Mouse (Mus musculus) liver, postnatal 0 days (tissue): ENCODE measurements around the gene Cfap74. TPM values are rescaled to one million over a fixed set of nuclear protein-coding genes. Genes with fewer than 3 reads are reported as not detected.

Experiments used
- ATAC-seq: fragments of 200-750 bp; cut with Nextera tagmentation; 2 replicates; pipeline ENCODE4 v1.8.0; 2017; ENCODE audit warnings: mild to moderate bottlenecking, moderate library complexity
- DNase-seq: peaks from one replicate; pipeline ENCODE4 v3.0.0-alpha.2; 2016
- H3K27ac ChIP-seq: fragments of 300-500 bp; sonication (generic); 2 replicates; pipeline ENCODE4 v1.5.1; 2014; ENCODE audit warnings: antibody characterized with exemption, moderate library complexity, mild to moderate bottlenecking, low read depth
- H3K27me3 ChIP-seq: fragments of 300-500 bp; sonication (generic); 2 replicates; pipeline ENCODE4 v1.6.1; 2014; ENCODE audit warnings: low read length, control low read depth, mixed read lengths; ENCODE audit not compliant: insufficient read depth
- H3K36me3 ChIP-seq: fragments of 300-500 bp; sonication (generic); replicated peaks from 2 replicates; pipeline ENCODE4 v1.6.1; 2014; ENCODE audit warnings: mild to moderate bottlenecking, control low read depth, low read length, moderate library complexity, mixed read lengths; ENCODE audit not compliant: insufficient read depth
- H3K4me1 ChIP-seq: fragments of 300-500 bp; sonication (generic); 2 replicates; pipeline ENCODE4 v1.6.1; 2014; ENCODE audit warnings: antibody characterized with exemption, mild to moderate bottlenecking, control low read depth; ENCODE audit not compliant: insufficient read depth
- H3K4me2 ChIP-seq: fragments of 300-500 bp; sonication (generic); 2 replicates; pipeline ENCODE4 v1.6.1; 2014; ENCODE audit warnings: low read depth, mild to moderate bottlenecking, low read length, moderate library complexity, mixed read lengths
- H3K4me3 ChIP-seq: fragments of 300-500 bp; sonication (generic); 2 replicates; pipeline ENCODE4 v1.5.1; 2014; ENCODE audit warnings: low read depth, low read length
- H3K9ac ChIP-seq: fragments of 300-500 bp; sonication (generic); replicated peaks from 2 replicates; pipeline ENCODE4 v1.6.1; 2014; ENCODE audit warnings: mild to moderate bottlenecking, moderate library complexity
- H3K9me3 ChIP-seq: fragments of 300-500 bp; sonication (generic); 2 replicates; pipeline ENCODE4 v1.6.1; 2016; ENCODE audit warnings: mild to moderate bottlenecking, control low read depth, low read length, mixed read lengths
- CTCF ChIP-seq: sonication (generic); IDR thresholded peaks from 2 replicates; pipeline ENCODE4 v1.5.1; 2016; ENCODE audit warnings: antibody characterized with exemption, low read depth
- EP300 ChIP-seq: IDR thresholded peaks from 2 replicates; pipeline ENCODE4 v1.6.1; 2016; ENCODE audit warnings: antibody characterized with exemption, low read depth, mild to moderate bottlenecking
- WGBS: fragments of 180-500 bp; shearing (Covaris S2); extraction: QIAGEN DNeasy Blood & Tissue Kit; methylation state at CpG from one replicate; pipeline ENCODE4 v1.1.7; 2014; ENCODE audit not compliant: insufficient replicate concordance; 5-methylcytosine and 5-hydroxymethylcytosine counted together
- polyA plus RNA-seq: library from polyadenylated mRNA; unstranded; fragments of >200 nt; fragmentation: Nextera tagmentation; extraction: Ambion mirVana; gene quantifications from 2 replicates; pipeline ENCODE4 v1.2.1, GENCODE M21; 2015

Cfap74 gene
- polyA plus RNA-seq, 1 experiment from 2014 or later: 0.07 TPM

DNA sequence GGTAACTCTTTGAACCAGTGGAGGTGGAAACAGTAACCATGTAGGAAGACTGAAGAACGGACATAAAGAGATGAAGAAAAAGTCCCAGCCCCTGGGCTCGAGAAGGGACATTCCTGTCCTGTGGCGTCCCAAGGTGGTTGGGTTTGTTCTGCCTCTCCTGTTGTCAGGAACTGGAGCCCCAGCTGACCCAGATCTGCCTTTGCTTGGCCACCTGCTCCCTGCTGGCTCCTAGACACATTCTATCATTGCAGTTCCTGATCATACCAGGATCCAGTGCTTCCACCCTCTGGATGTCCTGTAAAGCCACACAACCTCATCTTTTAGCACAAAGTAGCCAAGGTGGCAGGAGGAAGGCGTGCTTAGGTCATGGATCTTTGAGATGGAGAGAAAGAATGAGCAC is 25.7 kb upstream of the Cfap74 start:
- WGBS: 63% methylated on average over 4 of the region's 4 CpGs
- no peak overlapping the region for H3K9ac ChIP-seq
- no peak for DNase-seq

GRCm38 (mm10) chr4:155387166-155387565 is 21.8 kb upstream of the Cfap74 start:
- no peak for TF ChIP-seq CTCF
- no peak for TF ChIP-seq EP300
- H3K27me3 ChIP-seq: no peaks in the 10 kb centered on the region
- DNase-seq: no peak
- no peak overlapping the region for H3K4me3 ChIP-seq
- ATAC-seq: no peak
- no peak overlapping the region for H3K27ac ChIP-seq
- H3K4me1 ChIP-seq: no peaks in the 10 kb centered on the region
- no peaks in the 10 kb centered on the region for H3K36me3 ChIP-seq
- H3K9ac ChIP-seq: no peak overlapping the region
- no peak overlapping the region for H3K4me2 ChIP-seq
- WGBS: 69% methylated on average over 8 of the region's 8 CpGs
- H3K9me3 ChIP-seq: no peaks in the 10 kb centered on the region

More for the DNA sequence above, 25.7 kb upstream of the Cfap74 start:
- H3K4me2 ChIP-seq: no peak overlapping the region
- no peak overlapping the region for H3K4me3 ChIP-seq
- TF ChIP-seq CTCF (no peak), EP300 (no peak)
- H3K27me3 ChIP-seq: no peaks in the 10 kb centered on the region
- ATAC-seq: no peak
- no peak overlapping the region for H3K27ac ChIP-seq
- no peaks in the 10 kb centered on the region for H3K36me3 ChIP-seq
- no peaks in the 10 kb centered on the region for H3K4me1 ChIP-seq
- no peaks in the 10 kb centered on the region for H3K9me3 ChIP-seq

DNA sequence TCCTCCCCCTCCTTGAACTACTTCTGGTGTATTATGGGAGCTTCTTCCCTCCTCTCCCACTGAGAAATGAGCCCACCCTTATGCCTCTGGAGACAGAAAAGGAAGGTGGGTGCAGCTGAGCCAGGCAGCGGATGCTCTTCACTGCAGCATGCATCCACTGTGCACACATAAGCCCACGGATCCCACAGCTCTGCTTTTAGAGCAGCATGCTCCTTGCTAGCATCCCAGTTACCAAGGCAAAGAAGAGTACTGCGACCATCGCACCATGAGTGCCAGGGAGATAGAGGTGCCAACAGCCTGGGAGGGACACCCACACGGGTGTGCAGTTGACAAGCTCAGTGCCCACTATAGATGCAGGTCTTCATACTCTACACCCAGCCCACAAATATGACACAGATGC is 13.5 kb upstream of the Cfap74 start:
- Histone ChIP-seq H3K27ac (no peak overlapping the region), H3K4me2 (no peak overlapping the region), H3K36me3 (no peaks in the 10 kb centered on the region), H3K27me3 (peaks cover 23% of the 10 kb centered on the region), H3K4me3 (no peak overlapping the region), H3K9me3 (no peaks in the 10 kb centered on the region), H3K9ac (no peak overlapping the region), H3K4me1 (peaks cover 3% of the 10 kb centered on the region; the same call in 1 of the 2 replicates)
- WGBS: 75% methylated on average over 5 of the region's 5 CpGs
- no peak for DNase-seq
- no peak for ATAC-seq
- TF ChIP-seq CTCF (no peak), EP300 (no peak)

DNA sequence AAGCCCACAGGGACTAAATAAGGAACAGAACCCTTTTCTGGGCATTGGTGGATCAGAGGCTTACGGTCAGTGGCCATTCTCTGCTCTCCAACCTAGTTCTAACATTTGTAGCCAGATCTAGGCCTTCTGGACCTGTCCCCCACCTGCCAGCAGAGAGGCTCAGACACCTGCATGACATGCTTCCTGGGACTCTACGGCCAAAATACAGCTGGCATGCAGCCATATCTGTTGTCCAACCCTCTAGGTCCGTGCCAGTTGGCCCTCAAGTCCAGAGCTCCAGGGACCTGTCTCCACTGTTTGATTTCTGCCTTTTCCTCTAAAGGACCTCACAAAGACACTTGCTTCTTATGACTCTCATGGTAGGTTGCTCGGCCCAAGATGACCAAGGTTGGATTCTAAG is 12.2 kb upstream of the Cfap74 start:
- Histone ChIP-seq H3K27ac (no peak overlapping the region), H3K9me3 (no peaks in the 10 kb centered on the region), H3K27me3 (peaks cover 29% of the 10 kb centered on the region), H3K9ac (no peak overlapping the region), H3K36me3 (no peaks in the 10 kb centered on the region), H3K4me1 (peaks cover 3% of the 10 kb centered on the region; the same call in 1 of the 2 replicates), H3K4me3 (no peak overlapping the region), H3K4me2 (no peak overlapping the region)
- no peak for TF ChIP-seq EP300
- TF ChIP-seq CTCF: no peak
- ATAC-seq (no peak), DNase-seq (no peak)
- 70% methylated on average over 4 of the region's 4 CpGs for WGBS

- H3K9me3 ChIP-seq: no peaks in the 10 kb centered on the region
- ATAC-seq (peak; percentile 66), DNase-seq (peak; percentile 75)
- 3% methylated on average over 48 of the region's 57 CpGs for WGBS
- H3K27ac ChIP-seq: no peak within 1 kb of the TSS
- no peak within 1 kb of the TSS for H3K9ac ChIP-seq
- H3K4me2 ChIP-seq: peak within 1 kb of the TSS; percentile 66
- peaks cover 29% of the 10 kb centered on the region for H3K27me3 ChIP-seq
- no peaks in the 10 kb centered on the region for H3K36me3 ChIP-seq
- TF ChIP-seq CTCF (no peak), EP300 (no peak)
- peaks cover 3% of the 10 kb centered on the region; the same call in 1 of the 2 replicates for H3K4me1 ChIP-seq
- H3K4me3 ChIP-seq: peak within 1 kb of the TSS; percentile 27; the same call in 1 of the 2 replicates
Measured at GRCm38 (mm10) chr4:155397511-155398221, 11.3 kb upstream of the Cfap74 start, which contains the start of gene Gabrd. Gene Gabrd (minus strand): TSS chr4:155398112.

DNA sequence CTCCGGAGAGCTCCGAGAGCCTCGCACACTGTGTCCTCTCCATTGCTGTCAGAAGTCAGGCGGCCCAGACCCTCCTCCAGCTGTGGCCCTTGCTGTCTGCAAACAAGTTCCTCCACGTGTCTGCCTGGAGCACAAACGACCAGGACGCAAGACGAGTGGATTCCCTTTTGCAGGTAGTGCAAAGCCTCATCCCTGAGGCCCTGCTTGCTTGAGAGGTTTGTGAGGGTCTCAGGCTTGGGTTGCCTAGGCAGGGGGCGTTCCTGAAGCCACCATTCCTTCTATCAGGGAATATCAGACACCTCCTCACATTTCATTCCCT is 10.8 kb upstream of the Cfap74 start:
- WGBS: 5% methylated on average over 9 of the region's 9 CpGs
- Histone ChIP-seq H3K4me1 (peaks cover 3% of the 10 kb centered on the region; the same call in 1 of the 2 replicates), H3K9ac (no peak overlapping the region), H3K27ac (no peak overlapping the region), H3K4me3 (no peak overlapping the region), H3K36me3 (no peaks in the 10 kb centered on the region), H3K27me3 (peaks cover 29% of the 10 kb centered on the region), H3K9me3 (no peaks in the 10 kb centered on the region), H3K4me2 (peak overlapping the region; percentile 66)
- DNase-seq: no peak
- no peak for ATAC-seq
- TF ChIP-seq EP300 (no peak), CTCF (no peak)
